Comparison of ENCODE assay signal across 14 mouse cellular contexts in genomic region chr10:45136806-45137205, GRCm38 (mm10). TPM values are rescaled to one million over a fixed set of nuclear protein-coding genes. Genes with fewer than 3 reads are reported as not detected.
DNase-seq lines count a peak whose midpoint lies in the region.
"Had no signal": no experiment of that assay in that cellular context is flagged by ENCODE, and none has a peak within 500 bp of the region (broad histone marks: within the 10 kb centered on the region; RNA-seq: fewer than 3 reads in every experiment).

No protein-coding gene starts in this region.

- peak; percentile 87 for DNase-seq in heart, adult 11 months
- no peak for DNase-seq in heart, postnatal 4 days
- peak; percentile 48 for DNase-seq in right cerebral cortex, adult 18-20 months
- DNase-seq in right cerebral cortex, postnatal 14 days = no peak
- peak; percentile 33 to 51 for DNase-seq in left cerebral cortex, postnatal 36 days (ENCODE audit: low spot score in 2 of 2)
- no peak for DNase-seq in lung, postnatal 4 days
- no peak for DNase-seq in testis, postnatal 14 days (ENCODE audit: low spot score)
- DNase-seq: adrenal gland, postnatal 36 days; B cell, adult 2 months; cerebellum, adult 9-11 months; gastrocnemius, postnatal 25 days; lung, adult 2 months; midbrain, embryonic 14.5 days; thymus, postnatal 25 days had no signal

- intact Hi-C loops in left cerebral cortex, postnatal 36 days (cut with DNase I) = no loop called here

RNA-seq across cellular contexts. Expression of gene Popdc3, which starts 41.1 kb away (rescaled TPM):
- total RNA-seq in heart, postnatal 4 days (2021) = 10 to 100 TPM; 35.3 to 39.5 TPM
- total RNA-seq in left cerebral cortex, postnatal 36 days (2021) = under 1 TPM; 0.57 TPM

Comparison
In these comparisons a context has a peak if more than half of its experiments do, and no peak if none do; other contexts are left out.
1. DNase-seq: peak in heart, adult 11 months (single experiment), right cerebral cortex, adult 18-20 months (single experiment) and left cerebral cortex, postnatal 36 days (2 of 2); none in heart, postnatal 4 days (single experiment), right cerebral cortex, postnatal 14 days (single experiment), lung, postnatal 4 days (0 of 2) and testis, postnatal 14 days (single experiment).
2. RNA of gene Popdc3, which starts 41.1 kb away (total RNA-seq): 35.3 to 39.5 TPM in heart, postnatal 4 days; 0.57 TPM in left cerebral cortex, postnatal 36 days; every median in the first group is over 10 times any median in the second.